Mouse (Mus musculus): ENCODE results near the gene Glg1. TPM values are rescaled to one million over a fixed set of nuclear protein-coding genes. Genes with fewer than 3 reads are reported as not detected.
A peak's percentile ranks its signal among the peaks of the same experiment; 100 is the strongest.

Gene Glg1
- total and polyA plus RNA-seq, 2 experiments = 12.0 to 13.5 TPM

GRCm38 (mm10) chr8:111196181-111196580, 62.8 kb downstream of the Glg1 start:
- TF ChIP-seq POLR2A (IDR thresholded peaks at IDR 0.05; ENCODE audit: extremely low read depth, insufficient read depth, low read length) (no peak), CTCF (IDR thresholded peaks at IDR 0.05; ENCODE audit: low read depth, low read length) (no peak)
- Histone ChIP-seq H3K4me1 (ENCODE audit: control insufficient read depth, insufficient read depth, low read length) (no peaks in the 10 kb centered on the region), H3K4me3 (ENCODE audit: insufficient read depth, low read depth, low read length) (no peak overlapping the region), H3K27ac (replicated peaks; ENCODE audit: insufficient read depth, low read depth, low read length) (no peak overlapping the region), H3K36me3 (ENCODE audit: control insufficient read depth, insufficient read depth, low read length) (peaks cover 34% of the 10 kb centered on the region), H3K9ac (ENCODE audit: low read depth, low read length) (no peak overlapping the region), H3K79me2 (ENCODE audit: control insufficient read depth, insufficient read depth, low read length) (no peaks in the 10 kb centered on the region), H3K27me3 (ENCODE audit: control insufficient read depth, insufficient read depth, low read length) (no peaks in the 10 kb centered on the region)
- DNase-seq (ENCODE audit: extremely low read depth, low read depth, low spot score) = no peak

- Histone ChIP-seq H3K79me2 (ENCODE audit: control insufficient read depth, insufficient read depth, low read length) (no peaks in the 10 kb centered on the region), H3K36me3 (ENCODE audit: control insufficient read depth, insufficient read depth, low read length) (peaks cover 6% of the 10 kb centered on the region), H3K4me3 (ENCODE audit: insufficient read depth, low read depth, low read length) (no peak overlapping the region), H3K9ac (ENCODE audit: low read depth, low read length) (no peak overlapping the region), H3K4me1 (ENCODE audit: control insufficient read depth, insufficient read depth, low read length) (peaks cover 8% of the 10 kb centered on the region; the same call in 1 of the 2 replicates), H3K27me3 (ENCODE audit: control insufficient read depth, insufficient read depth, low read length) (no peaks in the 10 kb centered on the region), H3K27ac (replicated peaks; ENCODE audit: insufficient read depth, low read depth, low read length) (peak overlapping the region; percentile 16)
- peak; percentile 79 for DNase-seq (ENCODE audit: extremely low read depth, low read depth, low spot score)
- TF ChIP-seq POLR2A (IDR thresholded peaks at IDR 0.05; ENCODE audit: extremely low read depth, insufficient read depth, low read length) = no peak
- no peak for TF ChIP-seq CTCF (IDR thresholded peaks at IDR 0.05; ENCODE audit: low read depth, low read length)
- 27% methylated on average over 6 of the region's 6 CpGs for WGBS
These were observed 70.3 kb downstream of the Glg1 start for GRCm38 (mm10) chr8:111188594-111189211.

- no peak overlapping the region for H3K4me3 ChIP-seq (ENCODE audit: insufficient read depth, low read depth, low read length)
- no peak for DNase-seq (ENCODE audit: extremely low read depth, low read depth, low spot score)
- 94% methylated on average over 7 of the region's 7 CpGs for WGBS
- no peak overlapping the region for H3K9ac ChIP-seq (ENCODE audit: low read depth, low read length)
- peaks cover 8% of the 10 kb centered on the region; the same call in 1 of the 2 replicates for H3K4me1 ChIP-seq (ENCODE audit: control insufficient read depth, insufficient read depth, low read length)
- peaks cover 14% of the 10 kb centered on the region for H3K36me3 ChIP-seq (ENCODE audit: control insufficient read depth, insufficient read depth, low read length)
- no peak for TF ChIP-seq CTCF (IDR thresholded peaks at IDR 0.05; ENCODE audit: low read depth, low read length)
- TF ChIP-seq POLR2A (IDR thresholded peaks at IDR 0.05; ENCODE audit: extremely low read depth, insufficient read depth, low read length) = no peak
- no peaks in the 10 kb centered on the region for H3K27me3 ChIP-seq (ENCODE audit: control insufficient read depth, insufficient read depth, low read length)
- no peak overlapping the region for H3K27ac ChIP-seq (replicated peaks; ENCODE audit: insufficient read depth, low read depth, low read length)
- no peaks in the 10 kb centered on the region for H3K79me2 ChIP-seq (ENCODE audit: control insufficient read depth, insufficient read depth, low read length)
These were observed 71.5 kb downstream of the Glg1 start for GRCm38 (mm10) chr8:111187470-111187869.

DNA sequence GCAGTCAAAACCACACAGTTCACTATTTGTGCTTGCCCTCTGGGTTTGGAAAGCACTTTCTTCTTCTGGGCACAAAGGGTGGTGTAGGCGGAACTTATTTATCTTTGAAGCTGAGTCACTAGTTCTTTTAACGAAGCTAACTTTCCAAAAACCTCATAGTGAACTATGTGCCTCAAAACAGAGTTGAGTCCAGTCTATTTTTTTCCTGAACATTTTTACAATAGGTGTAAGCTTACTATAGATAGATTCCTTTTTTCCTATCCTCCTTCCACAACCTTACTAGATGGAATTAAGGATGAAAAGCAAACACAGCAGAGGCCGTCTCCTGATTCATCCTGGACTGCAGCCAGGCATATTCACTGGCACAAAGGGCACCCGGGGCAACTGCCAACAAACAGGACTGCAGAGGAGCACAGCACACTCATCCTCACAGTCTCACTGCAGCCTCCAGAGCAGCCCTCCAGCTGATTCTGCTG, 73.5 kb downstream of the Glg1 start:
- Histone ChIP-seq H3K27me3 (ENCODE audit: control insufficient read depth, insufficient read depth, low read length) (no peaks in the 10 kb centered on the region), H3K4me1 (ENCODE audit: control insufficient read depth, insufficient read depth, low read length) (peaks cover 8% of the 10 kb centered on the region; the same call in 1 of the 2 replicates), H3K36me3 (ENCODE audit: control insufficient read depth, insufficient read depth, low read length) (peaks cover 27% of the 10 kb centered on the region), H3K9ac (ENCODE audit: low read depth, low read length) (no peak overlapping the region), H3K4me3 (ENCODE audit: insufficient read depth, low read depth, low read length) (no peak overlapping the region), H3K27ac (replicated peaks; ENCODE audit: insufficient read depth, low read depth, low read length) (no peak overlapping the region), H3K79me2 (ENCODE audit: control insufficient read depth, insufficient read depth, low read length) (no peaks in the 10 kb centered on the region)
- WGBS = 13% methylated on average over 4 of the region's 4 CpGs
- TF ChIP-seq POLR2A (IDR thresholded peaks at IDR 0.05; ENCODE audit: extremely low read depth, insufficient read depth, low read length) (no peak), CTCF (IDR thresholded peaks at IDR 0.05; ENCODE audit: low read depth, low read length) (no peak)
- DNase-seq (ENCODE audit: extremely low read depth, low read depth, low spot score) = peak; percentile 81

GRCm38 (mm10) chr8:111171661-111172060, 87.4 kb downstream of the Glg1 start:
- Histone ChIP-seq H3K4me3 (ENCODE audit: insufficient read depth, low read depth, low read length) (no peak overlapping the region), H3K4me1 (ENCODE audit: control insufficient read depth, insufficient read depth, low read length) (no peaks in the 10 kb centered on the region), H3K27me3 (ENCODE audit: control insufficient read depth, insufficient read depth, low read length) (no peaks in the 10 kb centered on the region), H3K9ac (ENCODE audit: low read depth, low read length) (no peak overlapping the region), H3K36me3 (ENCODE audit: control insufficient read depth, insufficient read depth, low read length) (peaks cover 41% of the 10 kb centered on the region), H3K27ac (replicated peaks; ENCODE audit: insufficient read depth, low read depth, low read length) (no peak overlapping the region), H3K79me2 (ENCODE audit: control insufficient read depth, insufficient read depth, low read length) (no peaks in the 10 kb centered on the region)
- no peak for TF ChIP-seq POLR2A (IDR thresholded peaks at IDR 0.05; ENCODE audit: extremely low read depth, insufficient read depth, low read length)
- no peak for TF ChIP-seq CTCF (IDR thresholded peaks at IDR 0.05; ENCODE audit: low read depth, low read length)
- WGBS = 95% methylated on average over 5 of the region's 5 CpGs
- DNase-seq (ENCODE audit: extremely low read depth, low read depth, low spot score) = no peak

GRCm38 (mm10) chr8:111157617-111158016, 101.4 kb downstream of the Glg1 start:
- Histone ChIP-seq H3K79me2 (ENCODE audit: control insufficient read depth, insufficient read depth, low read length) (no peaks in the 10 kb centered on the region), H3K36me3 (ENCODE audit: control insufficient read depth, insufficient read depth, low read length) (peaks cover 39% of the 10 kb centered on the region), H3K27ac (replicated peaks; ENCODE audit: insufficient read depth, low read depth, low read length) (no peak overlapping the region), H3K27me3 (ENCODE audit: control insufficient read depth, insufficient read depth, low read length) (no peaks in the 10 kb centered on the region), H3K4me1 (ENCODE audit: control insufficient read depth, insufficient read depth, low read length) (no peaks in the 10 kb centered on the region), H3K9ac (ENCODE audit: low read depth, low read length) (no peak overlapping the region), H3K4me3 (ENCODE audit: insufficient read depth, low read depth, low read length) (no peak overlapping the region)
- TF ChIP-seq POLR2A (IDR thresholded peaks at IDR 0.05; ENCODE audit: extremely low read depth, insufficient read depth, low read length) (no peak), CTCF (IDR thresholded peaks at IDR 0.05; ENCODE audit: low read depth, low read length) (peak; percentile 74)
- 57% methylated on average over 14 of the region's 14 CpGs for WGBS
- no peak for DNase-seq (ENCODE audit: extremely low read depth, low read depth, low spot score)

All from liver, adult 2 months (tissue).